7 mouse cellular contexts compared by ENCODE assay signal in genomic region chr7:25237249-25238014, GRCm38 (mm10). TPM values are rescaled to one million over a fixed set of nuclear protein-coding genes. Genes with fewer than 3 reads are reported as not detected.
A peak's percentile ranks its signal among the peaks of the same experiment; 100 is the strongest.
DNase-seq lines count a peak whose midpoint lies in the region; ATAC-seq and TF ChIP-seq lines count a peak whose summit lies in the region.

Gene Gsk3a, minus strand, starts transcription at chr7:25237851.

- intact Hi-C loops in gastrocnemius, postnatal 36 days (cut with DNase I): no loop called here
- intact Hi-C loops in left cerebral cortex, postnatal 36 days (cut with DNase I): loop anchor here (10.0 kb wide), 1 partner anchor 223 kb away; no protein-coding TSS in a partner anchor

- no peaks in the 10 kb centered on the region for H3K27me3 ChIP-seq in intestine, embryonic 16.5 days (replicated peaks; ENCODE audit: control insufficient read depth, insufficient read depth, low read length)
- no peaks in the 10 kb centered on the region for H3K27me3 ChIP-seq in midbrain, embryonic 11.5 days (ENCODE audit: control insufficient read depth, insufficient read depth, low read length)
- H3K27me3 ChIP-seq in spleen, adult 2 months (ENCODE audit: control insufficient read depth, insufficient read depth, low read length): no peaks in the 10 kb centered on the region

- H3K4me3 ChIP-seq in intestine, embryonic 16.5 days (ENCODE audit: low read length): peak within 1 kb of the TSS; percentile 89
- peak within 1 kb of the TSS; percentile 96 for H3K4me3 ChIP-seq in midbrain, embryonic 11.5 days (ENCODE audit: low read depth, low read length)
- peak within 1 kb of the TSS; percentile 59 for H3K4me3 ChIP-seq in spleen, adult 2 months (ENCODE audit: extremely low read depth, insufficient read depth, insufficient read length)

- TF ChIP-seq POLR2A in spleen, adult 2 months (IDR thresholded peaks at IDR 0.05; ENCODE audit: low read depth, low read length): peak; percentile 24; the same call in 1 of the 2 replicates

- ATAC-seq in intestine, embryonic 16.5 days: peak; percentile 84
- peak; percentile 86 for ATAC-seq in midbrain, embryonic 11.5 days (ENCODE audit: low FRiP score)

- peak; percentile 99 for DNase-seq in adrenal gland, adult 2 months
- peak; percentile 99 for DNase-seq in embryo, embryonic 11 days
- DNase-seq in gastrocnemius, postnatal 36 days: peak; percentile 93 to 97
- peak; percentile 99 for DNase-seq in left cerebral cortex, postnatal 36 days (ENCODE audit: low spot score in 2 of 2)
- DNase-seq in midbrain, embryonic 11.5 days (ENCODE audit: low spot score, missing footprints): peak; percentile 92
- peak; percentile 95 to 100 for DNase-seq in spleen, adult 2 months (ENCODE audit: low read depth in 1 of 2, low spot score in 2 of 2)

- peak within 1 kb of the TSS; percentile 78 for H3K4me2 ChIP-seq in intestine, embryonic 16.5 days (ENCODE audit: low read depth, low read length)
- H3K4me2 ChIP-seq in midbrain, embryonic 11.5 days: peak within 1 kb of the TSS; percentile 71

- peak within 1 kb of the TSS; percentile 90 for H3K27ac ChIP-seq in intestine, embryonic 16.5 days (ENCODE audit: low read length)
- H3K27ac ChIP-seq in midbrain, embryonic 11.5 days (ENCODE audit: low read depth, low read length): peak within 1 kb of the TSS; percentile 52
- peak within 1 kb of the TSS; percentile 91 for H3K27ac ChIP-seq in spleen, adult 2 months (ENCODE audit: insufficient read depth, low read length)

- WGBS in intestine, embryonic 16.5 days: under 1% methylated on average over 58 of the region's 76 CpGs
- under 1% methylated on average over 59 of the region's 76 CpGs for WGBS in midbrain, embryonic 11.5 days
- WGBS in spleen, adult 2 months: under 1% methylated on average over 71 of the region's 76 CpGs

- H3K36me3 ChIP-seq in intestine, embryonic 16.5 days (ENCODE audit: control insufficient read depth, insufficient read depth, low read length): peaks cover 6% of the 10 kb centered on the region
- peaks cover 8% of the 10 kb centered on the region for H3K36me3 ChIP-seq in midbrain, embryonic 11.5 days (ENCODE audit: control insufficient read depth, insufficient read depth, low read length)
- peaks cover 8% of the 10 kb centered on the region; the same call in 1 of the 2 replicates for H3K36me3 ChIP-seq in spleen, adult 2 months (ENCODE audit: control insufficient read depth, insufficient read depth, low read length)

- TF ChIP-seq CTCF in spleen, adult 2 months (IDR thresholded peaks at IDR 0.05; ENCODE audit: extremely low read depth, insufficient read depth, insufficient read length, insufficient replicate concordance): no peak

- H3K9me3 ChIP-seq in intestine, embryonic 16.5 days (ENCODE audit: control insufficient read depth, low read length): no peaks in the 10 kb centered on the region
- H3K9me3 ChIP-seq in midbrain, embryonic 11.5 days (ENCODE audit: control insufficient read depth, low read length): no peaks in the 10 kb centered on the region

- H3K9ac ChIP-seq in intestine, embryonic 16.5 days (ENCODE audit: low read depth, low read length): peak within 1 kb of the TSS; percentile 98
- H3K9ac ChIP-seq in midbrain, embryonic 11.5 days (ENCODE audit: low read length): peak within 1 kb of the TSS; percentile 97

- H3K4me1 ChIP-seq in intestine, embryonic 16.5 days (ENCODE audit: control insufficient read depth, insufficient read depth, low read length): peaks cover 30% of the 10 kb centered on the region
- H3K4me1 ChIP-seq in midbrain, embryonic 11.5 days (ENCODE audit: control insufficient read depth, insufficient read depth, low read length): peaks cover 15% of the 10 kb centered on the region
- peaks cover 4% of the 10 kb centered on the region; the same call in 1 of the 2 replicates for H3K4me1 ChIP-seq in spleen, adult 2 months (ENCODE audit: control insufficient read depth, insufficient read depth, insufficient read length)

RNA-seq across cellular contexts. Expression of gene Gsk3a, which starts in this region (rescaled TPM):
- total RNA-seq in adrenal gland, adult 2 months (2021): 100 to 1,000 TPM in 1 of 2 experiments, 10 to 100 TPM in 1; 98.9 to 107 TPM
- 121 and 150 TPM in 2 replicates for polyA plus RNA-seq in adrenal gland, adult 2 months (2012; rRNA removed)
- total RNA-seq in gastrocnemius, postnatal 36 days (2021): 10 to 100 TPM; 64.0 to 69.6 TPM
- polyA plus RNA-seq in intestine, embryonic 16.5 days (2015; fragmentation: Nextera tagmentation; extraction: Ambion mirVana): 4.0 and 5.9 TPM in 2 replicates
- total RNA-seq in left cerebral cortex, postnatal 36 days (2021): 100 to 1,000 TPM; 206 to 237 TPM
- 12.8 and 14.6 TPM in 2 replicates for polyA plus RNA-seq in midbrain, embryonic 11.5 days (2014; fragmentation: Nextera tagmentation; extraction: Ambion mirVana)
- 106 and 125 TPM in 2 replicates for polyA plus RNA-seq in spleen, adult 2 months (2012; rRNA removed)

Comparison
In these comparisons a context has a peak if more than half of its experiments do, and no peak if none do; other contexts are left out.
1. Peak in every context shown above with its lines: DNase-seq, ATAC-seq, H3K4me3 ChIP-seq and H3K27ac ChIP-seq.